Mouse (Mus musculus): ENCODE data around the gene Aak1.

DNA sequence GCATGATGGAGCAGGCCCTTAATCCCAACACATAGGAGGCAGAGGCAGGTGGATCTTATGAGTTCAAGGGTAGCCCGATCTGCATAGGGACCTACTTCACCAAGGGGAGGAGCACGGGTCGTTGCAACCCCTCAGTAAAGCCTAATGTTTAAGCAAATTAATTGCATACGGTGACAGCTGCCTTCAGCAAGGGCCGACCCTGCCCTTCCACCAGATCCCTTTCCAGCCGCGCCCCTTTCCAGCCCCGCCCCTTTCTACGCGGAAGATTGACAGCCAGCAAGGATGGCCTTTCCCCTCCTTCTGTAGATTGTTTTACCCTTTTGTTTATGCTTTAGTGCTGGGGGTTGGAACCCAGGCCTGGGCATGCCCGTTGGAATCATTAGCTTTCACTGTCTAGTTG, 47.9 kb upstream of the Aak1 start:
- TF ChIP-seq GATA1 (IDR thresholded peaks at IDR 0.05; ENCODE audit: borderline replicate concordance, low read length), result no peak
- no peak for TF ChIP-seq FLI1 (IDR thresholded peaks at IDR 0.05; ENCODE audit: low read length)

Measured in megakaryocyte, embryonic 14.5 days (primary cell).